Mouse (Mus musculus) myocyte (in vitro differentiated cells): ENCODE results near the gene Xpnpep1.

Experiments used
- CEBPB ChIP-seq: IDR thresholded peaks from 2 replicates; pipeline ENCODE4 v1.6.1; 2011; ENCODE audit warnings: mild to moderate bottlenecking, moderate library complexity; ENCODE audit not compliant: poor library complexity, insufficient read depth, severe bottlenecking
- E2F4 ChIP-seq: IDR thresholded peaks from one replicate; pipeline ENCODE4 v1.6.1; 2011; ENCODE audit warnings: mild to moderate bottlenecking, control low read depth, moderate library complexity; ENCODE audit not compliant: insufficient read depth
- MAX ChIP-seq: IDR thresholded peaks from one replicate; pipeline ENCODE4 v1.6.1; 2011; ENCODE audit warnings: low read depth, mild to moderate bottlenecking, control low read depth
- MYOD1 ChIP-seq, 3 experiments: IDR thresholded peaks; one replicate each; pipeline ENCODE4 v1.6.1; 2011; ENCODE audit warnings: control low read depth in 2 of 3, low read depth in 2 of 3, mild to moderate bottlenecking in 2 of 3, moderate library complexity in 1 of 3; ENCODE audit not compliant: insufficient read length in 2 of 3, control insufficient read depth in 1 of 3
- MYOG ChIP-seq, 3 experiments: IDR thresholded peaks; one replicate each; pipeline ENCODE4 v1.6.1; 2011; ENCODE audit warnings: control low read depth in 2 of 3, low read depth in 2 of 3, mild to moderate bottlenecking in 2 of 3; ENCODE audit not compliant: insufficient read length in 2 of 3, control insufficient read depth in 1 of 3, insufficient read depth in 1 of 3
- POLR2A ChIP-seq: IDR thresholded peaks from one replicate; pipeline ENCODE4 v1.6.1; 2011; ENCODE audit warnings: low read depth, mild to moderate bottlenecking, control low read depth, moderate library complexity; ENCODE audit not compliant: insufficient read length
- POLR2AphosphoS2 ChIP-seq: IDR thresholded peaks from one replicate; pipeline ENCODE4 v1.6.1; 2011; ENCODE audit warnings: low read depth, control low read depth; ENCODE audit not compliant: insufficient read length
- REST ChIP-seq: IDR thresholded peaks from one replicate; pipeline ENCODE4 v1.6.1; 2011; ENCODE audit warnings: mild to moderate bottlenecking, control low read depth, moderate library complexity; ENCODE audit not compliant: insufficient read depth, insufficient read length
- TCF12 ChIP-seq: IDR thresholded peaks from one replicate; pipeline ENCODE4 v1.6.1; 2011; ENCODE audit warnings: mild to moderate bottlenecking, control low read depth; ENCODE audit not compliant: poor library complexity, insufficient read depth, severe bottlenecking
- TCF3 ChIP-seq: IDR thresholded peaks from one replicate; pipeline ENCODE4 v1.6.1; 2011; ENCODE audit warnings: low read depth, control low read depth; ENCODE audit not compliant: insufficient read length
- USF1 ChIP-seq: IDR thresholded peaks from one replicate; pipeline ENCODE4 v1.6.1; 2011; ENCODE audit warnings: low read depth, mild to moderate bottlenecking, control low read depth, moderate library complexity

- TF ChIP-seq POLR2A = no peak
- no peak for TF ChIP-seq TCF3
- no peak for TF ChIP-seq MAX
- TF ChIP-seq USF1 = no peak
- no peak for TF ChIP-seq MYOG (IDR thresholded peaks at IDR 0.05; ENCODE audit: control insufficient read depth in 1 of 3, insufficient read depth in 1 of 3, insufficient read length in 2 of 3, low read depth in 2 of 3)
- TF ChIP-seq POLR2AphosphoS2 = no peak
- no peak for TF ChIP-seq CEBPB
- no peak for TF ChIP-seq TCF12
- no peak for TF ChIP-seq MYOD1 (IDR thresholded peaks at IDR 0.05; ENCODE audit: control insufficient read depth in 1 of 3, insufficient read length in 2 of 3, low read depth in 2 of 3)
- TF ChIP-seq REST = no peak
- TF ChIP-seq E2F4 = no peak
Measured at GRCm38 (mm10) chr19:53005978-53006377, 34.0 kb downstream of the Xpnpep1 start.
